Mouse (Mus musculus): Measurements from ENCODE around the gene Thnsl1.

Thnsl1 gene

DNA sequence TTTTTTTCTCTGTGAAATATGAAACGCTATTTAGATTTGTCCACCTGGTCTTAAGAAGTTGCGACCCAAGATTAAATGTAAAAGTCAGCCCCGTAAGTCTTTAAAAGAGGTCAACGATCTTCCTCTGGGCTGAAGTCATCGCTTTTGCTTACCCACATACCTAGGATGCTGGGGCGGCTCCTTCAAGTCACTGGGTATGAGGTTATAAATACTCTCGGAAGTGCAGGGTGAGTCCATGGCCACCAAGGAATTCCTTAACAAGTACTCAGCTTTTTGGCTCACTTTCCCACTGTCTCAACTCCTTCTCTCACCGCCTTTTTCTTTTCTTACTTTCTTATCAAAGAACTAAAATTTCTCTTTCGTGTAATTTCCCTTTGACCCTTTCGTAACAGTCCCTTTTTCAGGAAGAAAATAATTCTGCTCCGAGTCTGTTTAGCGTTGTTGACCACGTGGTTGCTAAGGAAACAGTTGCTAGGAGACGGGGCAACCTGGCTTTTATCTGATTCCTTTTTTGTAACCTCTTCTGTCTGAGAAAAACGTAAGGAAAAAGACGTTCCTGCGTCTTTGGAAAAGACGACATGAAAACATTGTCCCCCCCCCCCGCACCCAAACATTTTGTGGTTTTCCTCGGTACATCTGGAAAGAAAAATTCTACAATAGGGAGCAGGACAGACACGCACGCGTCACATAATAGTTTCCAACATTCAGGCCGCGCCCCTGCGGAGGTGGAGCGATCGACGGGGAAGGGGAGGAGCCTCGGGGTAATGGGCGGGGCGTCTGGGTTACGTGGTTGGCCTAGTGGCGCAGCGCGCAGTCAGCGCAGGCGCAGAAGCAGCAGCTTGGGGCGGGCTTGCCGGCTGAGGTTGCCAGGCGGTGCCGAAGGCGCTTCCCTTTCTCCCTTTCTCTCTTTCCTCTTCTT lies at the start of gene Thnsl1, which contains the start of gene Enkur:
Gene Thnsl1, plus strand, starts transcription at position 813 of the 919 bp plus-strand sequence.
Gene Enkur, minus strand, starts transcription at position 454 of the 919 bp plus-strand sequence.
- DNase-seq = peak; percentile 97

DNA sequence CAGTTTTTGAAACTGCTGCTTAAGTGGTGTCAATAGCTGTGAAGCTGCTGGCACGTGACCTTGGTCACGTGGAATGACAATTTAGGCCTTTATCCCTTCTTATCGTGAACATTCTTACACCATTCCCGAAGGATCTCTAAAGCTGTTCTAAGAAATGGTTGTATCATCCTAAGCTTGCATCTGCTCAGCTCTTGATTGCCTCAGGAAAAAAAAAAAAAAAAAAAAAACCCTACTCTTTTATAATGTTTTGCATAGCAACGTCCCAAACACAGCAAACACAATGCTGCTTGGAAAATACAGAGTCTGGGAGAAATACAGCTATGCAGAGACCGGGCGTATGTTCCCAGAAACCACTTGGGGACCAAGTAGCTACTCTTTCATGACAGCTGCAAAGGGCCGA lies 41.2 kb upstream of the Thnsl1 start:
- no peak for DNase-seq

DNA sequence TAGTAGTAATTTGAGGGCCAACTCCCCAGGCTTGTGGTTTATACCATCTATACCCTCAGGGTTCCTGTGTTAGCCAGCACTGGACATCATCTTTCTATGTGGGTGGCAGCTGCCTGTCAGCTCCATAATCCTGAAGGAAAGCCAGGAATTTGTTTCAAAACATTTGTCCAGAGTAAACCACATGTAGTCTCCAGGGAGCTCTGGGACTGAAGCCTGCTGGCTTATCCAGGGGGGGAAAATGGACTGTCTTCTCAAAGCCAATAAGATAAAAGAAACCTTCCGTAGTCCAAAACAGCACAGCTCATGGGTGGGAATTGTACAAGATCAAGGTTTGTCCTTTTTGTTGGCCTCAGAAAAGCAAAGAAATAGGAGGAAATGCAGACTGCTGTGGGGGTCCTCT lies 37.6 kb upstream of the Thnsl1 start:
- no peak for DNase-seq

DNA sequence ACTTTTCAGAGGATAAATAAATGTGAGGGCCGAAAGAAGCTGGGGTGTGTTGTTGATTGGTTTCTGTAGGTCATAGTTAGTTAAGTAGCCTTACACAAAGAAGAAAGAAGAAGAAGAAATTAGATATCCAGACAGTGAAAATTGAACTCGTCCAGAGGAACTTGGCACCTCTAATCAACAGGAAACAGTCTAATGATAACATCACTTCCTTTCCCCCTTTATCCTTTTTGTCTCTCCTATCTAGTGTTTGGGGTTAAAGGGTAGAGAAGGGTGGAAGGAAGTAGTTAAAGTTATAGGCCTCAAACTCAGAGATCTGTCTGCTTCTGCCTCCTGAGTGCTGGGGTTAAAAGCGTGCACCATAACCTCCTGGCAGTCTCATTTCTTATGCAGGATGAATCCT lies 32.7 kb upstream of the Thnsl1 start:
- no peak for DNase-seq

DNA sequence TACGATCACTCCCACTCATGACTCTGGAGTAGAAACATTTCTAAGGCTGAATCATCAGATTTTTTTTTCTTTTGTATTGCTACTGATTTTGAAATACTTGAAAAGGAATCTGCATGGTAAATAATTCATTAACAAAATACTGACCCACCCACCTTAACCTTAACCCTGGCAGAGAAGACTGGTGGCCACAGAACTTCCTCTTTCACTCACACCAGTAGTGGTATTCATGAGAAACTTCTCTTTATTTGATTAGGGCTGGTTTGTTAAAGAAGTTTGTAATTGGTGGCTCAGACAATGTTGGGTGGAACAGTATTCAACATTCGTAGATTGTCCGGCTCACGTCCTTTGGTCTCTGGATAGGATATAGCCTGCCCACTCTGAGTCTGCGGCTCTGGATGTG lies 26.4 kb upstream of the Thnsl1 start:
- no peak for DNase-seq

DNA sequence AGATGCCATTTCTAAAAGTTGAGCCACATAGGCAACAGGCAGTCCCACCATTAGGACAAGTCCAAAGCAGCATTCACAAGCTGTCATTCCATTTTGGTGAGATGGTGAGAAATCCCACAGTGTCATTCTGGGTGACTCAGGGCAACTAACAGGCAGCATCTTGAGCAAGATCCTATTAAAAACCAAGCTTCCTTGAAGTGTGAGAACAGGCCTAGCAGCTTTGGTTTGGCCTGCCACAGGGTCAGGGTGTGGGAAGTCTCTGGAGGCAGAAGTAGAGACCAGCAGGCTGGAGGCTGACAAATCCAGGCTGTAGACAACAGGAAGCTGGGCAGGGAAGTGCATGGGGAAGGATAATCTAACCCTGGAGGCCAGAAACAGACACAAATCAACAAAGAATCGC lies 22.7 kb upstream of the Thnsl1 start:
- DNase-seq = no peak

DNA sequence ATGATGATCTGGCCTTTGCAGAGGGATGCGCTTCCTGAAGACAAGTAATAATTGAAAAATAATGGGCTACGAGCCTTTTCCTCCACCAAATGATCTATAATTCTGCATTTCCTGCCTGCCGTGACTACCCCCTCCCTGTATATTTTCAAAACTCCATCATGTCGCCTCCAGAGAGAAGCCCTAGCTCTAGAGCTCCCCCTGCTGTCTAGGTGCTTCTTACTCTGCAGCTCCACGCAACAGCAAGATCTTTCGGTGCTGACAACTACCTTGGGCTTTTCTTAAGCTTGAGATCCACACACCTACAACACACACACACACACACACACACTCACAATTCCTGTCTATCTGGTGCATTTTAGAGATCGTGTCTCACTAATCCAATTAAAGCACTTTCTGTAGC lies 17.9 kb upstream of the Thnsl1 start:
- peak; percentile 61 for DNase-seq

DNA sequence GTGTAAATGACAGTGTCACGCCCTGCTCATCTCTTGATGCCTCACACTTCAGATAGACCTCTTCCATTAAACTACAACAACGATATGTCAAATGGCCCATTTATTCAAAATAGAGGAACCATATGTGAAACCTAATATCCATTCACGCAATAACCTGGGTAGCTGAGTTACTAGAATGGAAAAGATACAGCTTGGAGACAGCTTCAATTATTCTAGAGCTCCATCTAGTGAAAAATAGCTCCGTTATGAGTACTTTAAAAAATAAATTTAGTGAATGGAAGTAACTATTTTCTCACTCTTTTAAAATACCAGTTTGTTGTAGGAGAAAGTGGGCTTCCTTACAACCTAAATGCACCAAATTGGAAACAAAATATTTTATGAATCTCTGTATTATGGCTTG lies 16.9 kb upstream of the Thnsl1 start:
- no peak for DNase-seq

DNA sequence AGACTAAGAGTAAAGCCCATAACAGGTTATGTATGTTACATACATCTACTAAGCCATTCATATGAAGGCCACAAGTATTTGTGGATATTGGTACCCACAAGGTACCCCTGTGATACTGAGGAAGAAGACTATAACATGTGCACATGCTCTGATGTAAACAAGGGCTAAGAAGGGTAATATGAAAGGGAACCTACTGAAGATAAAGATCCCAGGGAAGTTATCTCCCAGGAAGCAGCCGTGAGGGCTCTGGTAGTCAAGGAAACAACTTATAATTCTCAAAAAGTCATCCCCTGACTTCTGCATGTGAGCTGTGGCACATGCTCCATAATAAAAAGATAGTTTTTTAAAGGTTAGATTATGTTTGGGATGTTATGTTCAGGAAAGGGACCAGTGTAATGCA lies 14.3 kb upstream of the Thnsl1 start:
- no peak for DNase-seq

DNA sequence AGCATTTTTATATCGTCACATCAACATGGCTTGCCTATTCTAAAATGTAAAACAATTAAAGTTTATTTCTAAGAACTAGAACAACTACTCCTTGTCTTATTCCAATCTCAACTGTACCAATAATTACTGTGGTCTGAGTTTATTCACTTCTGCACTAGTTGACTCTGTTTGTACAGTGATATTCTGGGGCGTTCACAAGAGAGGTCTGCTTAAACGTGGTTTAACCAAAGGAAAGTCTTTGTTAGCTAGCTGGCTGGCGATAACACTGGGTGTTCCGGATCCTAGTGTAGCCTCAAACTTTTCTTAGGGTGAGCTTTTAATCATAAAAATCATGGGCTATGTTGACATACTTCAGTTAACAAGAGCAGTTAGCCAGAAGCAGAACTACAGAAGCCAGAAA lies 10.3 kb upstream of the Thnsl1 start:
- no peak for DNase-seq

DNA sequence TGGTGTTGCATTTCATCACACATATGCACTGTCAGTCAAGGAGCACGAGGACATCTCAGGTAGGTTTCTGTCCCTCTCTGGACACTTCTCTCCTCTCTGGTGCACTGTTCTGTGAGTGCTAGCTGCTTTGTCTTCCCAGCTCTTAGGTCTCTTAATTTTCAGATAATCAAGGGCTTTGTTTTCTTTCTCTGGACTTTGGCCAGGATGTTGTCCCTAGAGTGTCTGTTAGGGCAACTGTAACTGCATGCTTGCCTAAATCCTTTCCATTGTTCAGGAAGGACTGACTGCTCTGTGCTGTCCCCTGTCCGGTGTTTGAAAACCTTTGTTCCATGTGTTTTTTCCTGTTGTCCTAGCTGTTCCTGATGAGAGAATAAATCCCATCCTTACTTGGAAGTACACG lies 6.5 kb upstream of the Thnsl1 start:
- DNase-seq = no peak

DNA sequence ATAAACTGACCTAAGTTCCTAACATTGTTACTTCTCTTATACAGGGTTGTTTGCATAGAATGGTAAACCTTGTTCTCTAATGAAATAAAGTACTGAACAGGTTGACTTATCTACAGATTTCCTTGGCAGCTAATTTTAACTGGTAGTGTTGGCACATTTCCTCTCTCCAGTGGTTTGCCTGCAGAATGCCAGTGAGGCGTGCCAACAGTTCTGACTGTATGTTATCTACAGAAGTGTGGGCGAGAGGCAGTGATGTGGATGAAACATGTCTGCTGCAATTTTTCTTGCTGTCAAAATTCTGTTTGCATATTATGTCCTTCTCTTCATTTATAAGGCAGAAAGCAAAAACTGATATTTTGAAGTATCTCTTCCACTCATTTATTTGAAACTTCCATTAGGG lies 2.8 kb upstream of the Thnsl1 start:
- no peak for DNase-seq

DNA sequence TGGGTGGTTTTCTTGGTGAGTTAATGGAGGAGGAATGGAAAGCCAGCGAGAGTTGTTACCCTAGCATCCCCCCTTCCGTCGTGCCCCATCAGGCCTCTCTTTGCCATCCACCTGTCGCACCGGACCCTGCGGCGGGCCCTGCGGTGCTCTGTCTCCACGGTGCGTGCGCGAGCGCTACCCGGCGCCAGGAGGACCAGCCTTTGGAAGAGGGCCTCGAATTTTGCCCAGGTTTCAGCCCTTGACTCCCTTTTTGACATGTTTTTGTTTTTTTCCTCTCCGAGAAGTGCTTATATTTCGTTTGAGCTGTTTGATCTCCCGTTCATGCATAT lies 271 bp downstream of the Thnsl1 start:
- DNase-seq = no peak

DNA sequence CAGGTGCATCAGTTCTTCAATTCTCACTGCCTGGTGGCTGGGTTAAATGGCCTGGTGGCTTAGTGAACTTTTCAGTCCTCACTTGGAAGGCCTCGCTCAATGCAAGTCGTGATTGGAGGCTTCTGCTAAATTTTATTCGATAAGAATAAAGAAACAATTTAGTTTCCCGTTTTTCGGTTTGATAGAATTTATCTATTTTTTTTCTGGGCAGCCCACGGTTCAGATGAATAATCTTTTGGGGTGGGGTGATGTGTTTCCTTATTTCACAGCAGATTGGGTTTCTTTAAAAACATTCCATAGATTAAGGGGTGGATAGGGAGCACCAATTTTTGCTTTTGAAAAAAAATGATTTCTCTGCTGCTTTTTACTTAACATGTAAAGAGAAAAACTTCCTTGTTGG lies 754 bp downstream of the Thnsl1 start:
- DNase-seq = peak; percentile 15

DNA sequence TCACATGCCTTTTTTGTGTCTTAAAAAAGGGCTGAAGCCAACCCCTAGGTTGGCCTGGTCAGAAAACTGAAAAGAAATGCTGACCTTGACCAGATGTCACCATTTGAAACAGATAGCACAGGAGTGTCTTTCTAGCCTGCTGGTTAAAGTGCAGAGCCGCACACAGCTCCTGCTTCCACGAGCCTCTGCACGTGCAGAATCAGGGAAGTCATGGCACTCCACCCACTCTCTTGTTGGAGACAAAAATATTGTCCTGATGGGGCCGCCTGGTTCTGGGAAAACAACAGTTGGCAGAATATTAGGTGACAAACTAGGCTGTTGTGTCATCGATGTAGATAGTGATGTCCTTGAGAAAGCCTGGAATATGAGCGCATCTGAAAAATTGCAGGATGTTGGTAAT lies 5.8 kb downstream of the Thnsl1 start:
- DNase-seq = no peak

DNA sequence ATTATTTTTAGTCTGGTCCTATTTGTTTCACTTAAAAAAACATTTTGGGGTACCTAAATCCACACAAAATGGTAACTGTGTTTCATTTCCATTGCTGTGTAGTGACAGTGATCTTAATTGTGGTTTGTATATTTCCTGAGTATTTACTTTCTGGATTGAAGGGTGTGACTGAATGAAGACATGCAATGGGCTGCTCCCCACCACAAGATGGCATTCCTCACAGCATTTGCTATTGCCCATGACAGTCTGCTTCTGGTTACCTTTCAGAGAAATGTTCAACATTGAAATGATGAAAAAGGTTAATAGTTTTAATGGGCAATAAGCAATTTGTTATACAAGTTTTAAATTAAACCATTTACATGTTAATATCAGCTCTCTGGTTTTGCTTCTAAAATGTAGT lies 8.8 kb downstream of the Thnsl1 start:
- no peak for DNase-seq

DNA sequence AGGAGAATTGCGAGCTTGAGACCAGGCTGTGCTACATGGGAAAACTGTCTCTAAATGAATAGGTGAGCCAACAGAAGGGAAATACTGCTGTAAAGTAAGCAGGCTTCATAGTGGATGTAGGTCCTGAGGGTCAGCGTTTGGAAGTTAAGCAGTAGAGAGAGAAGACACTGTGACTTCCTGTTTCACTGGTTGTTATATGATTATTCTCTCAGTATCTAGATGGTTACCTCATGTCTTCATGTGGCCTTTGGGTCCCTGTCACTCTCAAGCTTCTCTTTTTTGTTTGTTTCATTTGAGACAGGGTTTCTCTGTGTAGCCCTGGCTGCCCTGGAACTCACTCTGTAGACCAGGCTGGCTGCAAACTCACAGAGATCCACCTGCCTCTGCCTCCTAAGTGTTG lies 9.8 kb downstream of the Thnsl1 start:
- no peak for DNase-seq

DNA sequence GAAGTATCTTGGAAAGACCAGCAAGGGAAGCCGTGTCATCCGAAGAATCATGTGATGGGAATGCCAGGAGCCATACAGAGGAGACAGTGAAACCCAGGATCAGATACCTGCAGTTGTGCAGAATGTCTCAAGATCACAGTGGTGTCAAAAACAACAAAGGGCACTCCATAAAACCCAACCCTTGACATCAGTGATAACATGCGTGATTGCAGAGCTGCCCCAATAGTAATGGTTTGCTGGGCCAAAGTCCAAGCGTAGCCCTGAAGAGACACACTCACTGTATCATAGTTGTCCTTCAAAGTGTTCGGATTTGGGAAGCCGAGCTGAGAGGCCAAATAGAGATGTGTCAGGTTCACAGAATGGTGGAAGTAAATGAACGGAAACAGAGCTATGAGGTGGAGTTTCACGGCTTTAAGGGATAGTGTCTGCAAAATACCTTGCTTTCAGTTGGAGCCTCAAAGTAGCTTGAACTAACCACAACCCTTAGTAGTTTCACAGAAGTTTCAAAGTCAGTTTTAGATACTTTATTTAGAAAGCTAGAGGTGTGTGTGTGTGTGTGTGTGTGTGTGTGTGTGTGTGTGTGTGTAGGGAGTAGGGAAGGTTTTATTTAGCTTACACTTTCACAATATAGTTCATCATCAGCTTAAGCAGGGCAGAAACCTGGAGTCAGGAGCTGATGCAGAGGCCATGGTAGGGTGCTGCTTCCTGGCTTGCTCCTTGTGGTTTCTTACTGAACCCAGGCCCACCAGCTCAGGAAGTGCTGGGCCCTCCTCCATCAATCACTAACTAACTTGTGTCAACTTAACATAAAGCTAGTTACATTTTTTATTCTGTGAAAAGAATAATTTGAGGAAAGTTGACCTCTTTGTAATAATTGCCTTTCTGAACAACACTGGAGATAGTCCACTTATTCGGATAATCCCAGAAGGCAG lies 17.2 kb downstream of the Thnsl1 start:
- no peak for DNase-seq

DNA sequence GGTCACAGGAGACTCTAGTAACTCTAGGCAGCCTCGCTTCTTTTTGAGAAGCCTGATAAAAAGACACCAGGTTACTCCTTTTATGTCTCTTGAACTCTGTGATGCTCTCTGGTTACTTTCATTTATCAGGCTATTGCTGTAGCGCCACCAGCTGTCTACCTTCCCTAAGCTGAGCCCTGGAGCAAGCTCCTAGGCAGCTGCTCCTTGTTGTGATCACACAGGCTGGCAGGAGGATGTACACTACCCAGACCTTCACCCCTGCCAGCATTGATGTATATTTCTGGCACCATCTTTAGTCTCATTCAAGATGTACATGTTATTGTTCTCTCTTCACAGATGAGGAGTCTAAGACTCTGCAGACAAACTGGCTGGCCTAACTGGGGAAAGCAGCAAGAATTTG lies 24.8 kb downstream of the Thnsl1 start:
- no peak for DNase-seq

DNA sequence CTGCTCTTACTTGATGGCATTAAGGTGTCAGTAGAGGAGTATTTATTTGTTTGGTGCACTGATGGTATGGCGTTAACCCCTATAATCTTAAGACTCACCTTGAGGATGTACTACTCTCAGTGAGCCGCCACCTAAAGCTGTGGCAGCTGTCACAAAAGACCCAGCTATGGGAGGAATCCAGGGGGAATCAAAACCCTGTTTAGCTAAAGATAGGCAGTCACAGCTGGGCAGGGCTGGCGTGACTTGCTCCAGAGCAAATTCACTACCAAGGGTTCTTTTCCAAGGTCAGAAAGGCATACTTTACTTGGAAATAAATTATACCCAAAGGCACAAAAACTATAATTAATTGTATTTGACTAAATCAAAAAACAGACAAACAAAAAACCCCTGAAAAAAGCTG lies 25.6 kb downstream of the Thnsl1 start:
- DNase-seq = no peak

DNA sequence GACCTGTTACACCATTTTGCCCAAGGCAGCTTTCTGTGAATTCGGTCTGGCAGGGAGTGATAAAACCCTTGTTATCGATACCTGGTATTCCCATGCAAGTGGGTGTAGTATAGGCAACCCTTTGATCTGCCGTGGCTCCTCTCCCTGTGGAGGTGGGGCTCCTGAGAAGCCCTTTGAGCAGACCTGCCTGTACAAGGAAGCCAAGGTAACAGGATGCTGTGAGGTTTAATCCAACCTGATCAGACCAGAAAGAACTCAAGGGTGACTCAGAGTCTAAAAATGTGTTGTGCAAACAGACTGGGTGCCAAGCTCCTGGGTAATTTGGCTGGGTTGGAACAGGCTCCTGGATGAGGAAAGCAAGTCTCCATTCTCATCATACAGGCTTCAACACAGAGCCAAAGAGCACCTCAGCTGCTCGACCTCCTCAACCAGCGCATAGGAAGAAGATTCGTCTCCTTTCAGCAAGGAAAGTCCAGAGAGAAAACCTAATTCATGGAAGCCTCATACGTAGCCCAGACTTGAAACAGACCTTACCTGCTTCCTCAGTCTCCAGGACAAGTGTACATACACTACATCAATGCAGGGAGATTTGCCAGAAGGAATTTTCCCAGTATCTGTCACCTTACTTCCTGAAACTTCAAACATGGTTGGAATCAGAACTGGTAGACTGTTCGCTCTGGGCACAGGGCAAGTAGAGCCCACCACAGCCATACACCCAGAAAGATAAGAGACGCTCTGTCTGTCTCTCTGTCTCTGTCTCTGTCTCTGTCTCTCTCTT lies 29.5 kb downstream of the Thnsl1 start:
- no peak for DNase-seq

DNA sequence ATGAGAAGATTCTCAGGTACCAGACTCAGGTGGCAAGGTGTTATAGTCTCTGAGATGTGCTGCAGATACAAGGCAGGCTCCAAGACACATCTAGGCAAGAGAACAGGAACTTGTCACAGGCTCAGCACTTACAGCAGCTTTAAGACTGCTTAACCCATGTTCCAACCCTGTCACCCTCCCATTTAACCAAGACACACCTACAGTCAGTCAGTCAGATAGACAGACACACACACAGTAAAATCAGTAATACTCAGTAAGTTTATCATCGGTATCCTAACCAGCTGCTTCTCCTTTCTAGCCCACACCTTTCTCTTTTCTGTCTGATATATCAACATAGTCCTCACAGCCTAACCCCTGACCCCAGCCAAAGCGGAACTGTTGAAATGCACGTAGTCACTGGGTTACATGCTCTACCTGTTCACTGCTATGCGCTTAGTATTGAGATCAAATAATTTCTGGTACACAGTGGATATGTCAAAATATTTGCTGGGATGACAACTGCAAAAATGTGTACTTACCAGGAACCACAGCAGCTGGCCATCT lies 30.4 kb downstream of the Thnsl1 start:
- no peak for DNase-seq

DNA sequence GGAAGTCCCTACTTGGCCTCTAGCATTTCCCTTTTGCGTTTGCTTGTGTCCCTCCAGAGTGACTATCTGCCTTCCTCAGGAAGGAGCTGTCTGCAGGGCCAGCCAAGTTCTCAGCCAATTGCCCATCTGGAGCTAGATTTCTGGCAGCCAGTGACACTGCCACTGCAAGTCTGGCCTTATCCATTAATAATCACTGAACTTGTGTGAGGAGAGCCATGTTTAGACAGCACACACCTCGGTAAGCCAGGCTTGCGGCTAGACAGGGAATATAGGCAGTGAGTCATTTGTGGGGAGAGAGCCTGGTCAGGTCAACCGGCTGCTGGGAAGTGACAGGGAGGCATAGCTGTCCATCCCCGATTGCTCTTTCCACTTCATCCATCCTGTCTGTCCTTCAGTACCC lies 31.3 kb downstream of the Thnsl1 start:
- DNase-seq = no peak
